Mouse (Mus musculus) forebrain, embryonic 11.5 days (tissue): ENCODE measurements around the gene Gm19345. TPM values are rescaled to one million over a fixed set of nuclear protein-coding genes. Genes with fewer than 3 reads are reported as not detected.

ENCODE experiments used
- ATAC-seq: fragments of 200-750 bp; cut with Nextera tagmentation; replicated peaks from 2 replicates; pipeline ENCODE4 v1.8.0; 2017; ENCODE audit warnings: moderate TSS enrichment; ENCODE audit not compliant: low FRiP score
- DNase-seq: peaks from one replicate; pipeline ENCODE4 v3.0.0-alpha.2; 2017; ENCODE audit warnings: low spot score
- H3K27ac ChIP-seq: fragments of 300-500 bp; sonication (generic); 2 replicates; pipeline ENCODE4 v1.5.1; 2014; ENCODE audit warnings: low read depth, low read length
- H3K27me3 ChIP-seq: fragments of 300-500 bp; sonication (generic); 2 replicates; pipeline ENCODE4 v1.6.1; 2014; ENCODE audit warnings: mild to moderate bottlenecking, low read length, mixed read lengths; ENCODE audit not compliant: control insufficient read depth, insufficient read depth
- H3K36me3 ChIP-seq: fragments of 300-500 bp; sonication (generic); 2 replicates; pipeline ENCODE4 v1.6.1; 2014; ENCODE audit warnings: mild to moderate bottlenecking, low read length, moderate library complexity, mixed read lengths; ENCODE audit not compliant: control insufficient read depth, insufficient read depth
- H3K4me1 ChIP-seq: fragments of 300-500 bp; sonication (generic); replicated peaks from 2 replicates; pipeline ENCODE4 v1.6.1; 2014; ENCODE audit warnings: low read length, mixed read lengths; ENCODE audit not compliant: control insufficient read depth, insufficient read depth
- H3K4me2 ChIP-seq: fragments of 300-500 bp; sonication (generic); 2 replicates; pipeline ENCODE4 v1.6.1; 2014; ENCODE audit warnings: low read depth, mild to moderate bottlenecking, low read length, moderate library complexity, mixed read lengths; ENCODE audit not compliant: severe bottlenecking
- H3K4me3 ChIP-seq: fragments of 300-500 bp; sonication (generic); 2 replicates; pipeline ENCODE4 v1.5.1; 2014; ENCODE audit warnings: low read depth, low read length
- H3K9ac ChIP-seq: fragments of 300-500 bp; sonication (generic); 2 replicates; pipeline ENCODE4 v1.6.1; 2014; ENCODE audit warnings: low read length
- H3K9me3 ChIP-seq: fragments of 300-500 bp; sonication (generic); 2 replicates; pipeline ENCODE4 v1.6.1; 2016; ENCODE audit warnings: low read length, mixed read lengths; ENCODE audit not compliant: control insufficient read depth
- WGBS: fragments of 180-500 bp; shearing (Covaris S2); extraction: QIAGEN DNeasy Blood & Tissue Kit; methylation state at CpG from one replicate; pipeline ENCODE4 v1.1.7; 2014; 5-methylcytosine and 5-hydroxymethylcytosine counted together
- polyA plus RNA-seq: library from polyadenylated mRNA; unstranded; fragments of >200 nt; fragmentation: Nextera tagmentation; extraction: Ambion mirVana; gene quantifications from 2 replicates; pipeline ENCODE4 v1.2.1, GENCODE M21; 2014

The Gm19345 gene
- polyA plus RNA-seq, 1 experiment from 2014 or later, result not detected

DNA sequence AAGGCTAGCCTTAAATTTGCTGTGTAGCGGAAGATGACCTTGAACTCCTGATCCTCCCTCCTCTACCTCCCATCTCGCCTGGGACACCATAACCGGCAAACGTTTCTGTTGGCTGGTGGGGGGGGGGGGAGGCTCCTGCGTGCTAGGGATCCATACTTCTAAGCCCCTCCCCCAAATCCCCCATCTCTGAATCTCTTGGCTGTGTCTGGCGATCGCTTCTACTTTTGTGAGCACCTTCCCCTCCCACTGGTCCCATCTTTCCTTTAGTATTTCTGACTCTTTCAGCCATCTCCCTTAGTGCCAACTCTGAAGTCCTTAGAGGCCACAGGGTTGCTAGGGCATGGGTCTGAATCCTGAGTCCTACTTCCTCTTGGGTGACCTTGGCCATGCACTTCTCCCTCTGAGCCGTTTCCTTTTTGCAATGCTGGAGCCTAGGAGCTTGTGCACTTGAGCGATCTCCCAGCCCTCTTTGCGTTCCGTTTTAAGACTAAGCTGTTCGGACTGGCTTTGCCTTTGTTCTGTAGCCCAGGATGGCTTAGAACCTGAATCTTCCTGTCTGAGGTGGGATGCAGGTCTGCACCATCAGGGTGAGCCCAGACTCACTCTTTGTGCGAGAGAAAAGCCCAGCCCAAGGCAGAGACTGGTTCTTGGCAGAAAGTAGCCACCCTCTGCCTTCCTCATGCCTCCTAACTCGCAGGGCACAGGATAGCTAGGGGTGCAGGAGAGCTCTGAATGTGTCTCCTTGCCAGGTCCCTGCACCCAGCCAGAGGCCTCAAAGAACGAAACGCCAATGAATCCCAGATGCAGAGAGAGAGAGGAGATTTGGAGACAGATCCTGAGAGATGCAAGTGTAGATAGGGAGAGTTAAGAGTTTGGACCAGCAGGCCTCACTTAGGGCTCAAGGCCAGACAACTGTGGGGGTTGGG, 28.3 kb upstream of the Gm19345 start:
- Histone ChIP-seq H3K9me3 (no peaks in the 10 kb centered on the region; the same call in 1 of the 2 replicates), H3K36me3 (no peaks in the 10 kb centered on the region), H3K9ac (no peak overlapping the region; the same call in 1 of the 2 replicates), H3K4me3 (no peak overlapping the region), H3K27ac (no peak overlapping the region), H3K4me2 (peak overlapping the region; percentile 36; the same call in 1 of the 2 replicates), H3K4me1 (peaks cover 5% of the 10 kb centered on the region; the same call in 1 of the 2 replicates), H3K27me3 (peaks cover 28% of the 10 kb centered on the region)
- ATAC-seq (no peak), DNase-seq (no peak)
- WGBS, result 24% methylated on average over 16 of the region's 16 CpGs

DNA sequence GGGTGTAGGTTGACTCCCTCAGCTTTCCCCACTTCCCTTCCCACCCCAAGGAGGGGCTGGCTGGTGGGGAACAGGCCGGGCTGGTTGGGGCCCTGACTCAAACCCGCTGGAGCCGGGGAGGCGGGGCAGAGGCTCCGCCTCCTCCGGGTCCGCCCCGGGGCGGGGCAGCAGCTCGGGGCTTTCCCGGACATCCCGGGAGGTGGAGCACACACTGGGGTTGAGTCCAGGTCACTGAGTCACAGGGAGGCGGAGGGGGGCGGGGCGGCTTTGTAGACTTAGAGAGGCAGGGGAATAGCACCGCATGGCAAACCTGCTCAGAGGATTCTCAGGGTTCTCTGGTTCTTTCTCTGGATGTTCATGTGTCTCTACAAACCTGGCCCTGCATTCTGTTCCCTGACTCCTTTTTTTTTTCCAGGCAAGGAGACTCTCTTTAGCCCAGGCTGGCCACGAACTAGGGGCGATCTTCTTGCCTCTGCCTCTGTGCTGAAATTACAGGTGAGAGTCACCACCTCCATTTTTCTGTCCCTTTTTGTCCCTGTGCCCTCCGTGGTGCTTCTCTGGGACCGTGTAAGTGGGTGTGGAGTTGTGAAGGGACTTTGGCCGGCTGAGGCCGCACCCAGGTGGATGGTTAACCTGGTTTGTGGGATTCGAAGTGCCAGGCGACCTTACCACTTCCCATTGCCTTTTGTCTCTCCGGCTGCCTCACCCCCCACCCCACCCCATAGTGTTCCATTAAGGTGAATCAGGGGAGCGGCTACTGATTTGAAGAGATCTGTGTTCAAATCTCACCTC, 27.4 kb upstream of the Gm19345 start:
- ATAC-seq, result peak; percentile 73
- WGBS, result 24% methylated on average over 26 of the region's 26 CpGs
- H3K27ac ChIP-seq, result no peak overlapping the region
- peak overlapping the region; percentile 13 for H3K9ac ChIP-seq
- peaks cover 25% of the 10 kb centered on the region for H3K27me3 ChIP-seq
- DNase-seq, result peak; percentile 81
- H3K9me3 ChIP-seq, result no peaks in the 10 kb centered on the region; the same call in 1 of the 2 replicates
- peaks cover 5% of the 10 kb centered on the region; the same call in 1 of the 2 replicates for H3K4me1 ChIP-seq
- H3K4me3 ChIP-seq, result no peak overlapping the region
- H3K36me3 ChIP-seq, result no peaks in the 10 kb centered on the region
- peak overlapping the region; percentile 36; the same call in 1 of the 2 replicates for H3K4me2 ChIP-seq

DNA sequence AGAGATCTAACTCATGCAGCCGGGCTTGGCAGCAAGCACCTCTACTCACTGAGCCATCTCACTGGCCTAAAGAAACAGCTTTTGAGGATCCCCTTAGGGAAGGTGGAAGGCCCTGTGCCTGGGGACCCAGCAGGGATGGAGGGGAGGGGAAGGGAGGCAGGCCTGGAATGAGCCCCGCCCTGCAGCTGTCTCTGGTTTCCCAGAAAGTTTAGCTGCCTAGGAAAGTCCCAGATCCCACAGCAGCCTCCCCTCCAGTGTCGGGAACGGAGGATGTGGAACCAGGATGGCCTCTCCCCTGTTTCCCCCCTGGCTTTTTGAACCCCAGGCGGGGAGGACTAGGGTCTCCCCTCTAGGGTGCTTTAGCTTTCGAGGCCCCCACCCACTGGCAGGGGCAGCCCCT, 25.0 kb upstream of the Gm19345 start:
- WGBS, result 44% methylated on average over 6 of the region's 6 CpGs
- Histone ChIP-seq H3K27me3 (peaks cover 19% of the 10 kb centered on the region), H3K36me3 (no peaks in the 10 kb centered on the region), H3K9me3 (no peaks in the 10 kb centered on the region), H3K4me2 (no peak overlapping the region), H3K4me1 (peaks cover 7% of the 10 kb centered on the region; the same call in 1 of the 2 replicates), H3K9ac (no peak overlapping the region), H3K4me3 (no peak overlapping the region), H3K27ac (no peak overlapping the region)
- no peak for ATAC-seq
- DNase-seq, result no peak

DNA sequence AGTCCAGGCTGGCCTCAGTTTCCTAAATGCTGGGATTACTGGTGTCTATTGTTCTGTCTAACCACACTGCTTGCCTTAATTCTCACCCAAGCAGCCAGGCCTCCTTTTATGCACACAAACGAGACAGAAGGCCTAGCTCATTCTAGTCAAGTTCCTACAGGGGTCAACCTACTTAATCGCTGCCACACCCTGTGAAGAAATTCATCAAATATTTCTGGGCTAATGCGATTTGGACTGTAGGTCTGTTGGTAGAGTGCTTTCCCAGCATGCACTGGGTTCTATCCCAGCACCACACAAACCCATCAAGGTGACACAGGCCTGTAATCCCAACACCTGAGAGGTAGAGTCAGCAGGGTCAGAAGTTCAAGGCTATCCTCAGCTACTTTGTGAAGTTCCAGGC, 22.1 kb upstream of the Gm19345 start:
- no peak overlapping the region for H3K4me2 ChIP-seq
- no peak overlapping the region for H3K4me3 ChIP-seq
- H3K36me3 ChIP-seq, result no peaks in the 10 kb centered on the region
- no peaks in the 10 kb centered on the region for H3K9me3 ChIP-seq
- no peaks in the 10 kb centered on the region for H3K27me3 ChIP-seq
- 0 out of 2 replicates have a peak, but pooled peaks cover 2% of the 10 kb centered on the region for H3K4me1 ChIP-seq
- DNase-seq (no peak), ATAC-seq (no peak)
- H3K9ac ChIP-seq, result no peak overlapping the region
- WGBS, result 78% methylated on average over 3 of the region's 3 CpGs
- no peak overlapping the region for H3K27ac ChIP-seq

DNA sequence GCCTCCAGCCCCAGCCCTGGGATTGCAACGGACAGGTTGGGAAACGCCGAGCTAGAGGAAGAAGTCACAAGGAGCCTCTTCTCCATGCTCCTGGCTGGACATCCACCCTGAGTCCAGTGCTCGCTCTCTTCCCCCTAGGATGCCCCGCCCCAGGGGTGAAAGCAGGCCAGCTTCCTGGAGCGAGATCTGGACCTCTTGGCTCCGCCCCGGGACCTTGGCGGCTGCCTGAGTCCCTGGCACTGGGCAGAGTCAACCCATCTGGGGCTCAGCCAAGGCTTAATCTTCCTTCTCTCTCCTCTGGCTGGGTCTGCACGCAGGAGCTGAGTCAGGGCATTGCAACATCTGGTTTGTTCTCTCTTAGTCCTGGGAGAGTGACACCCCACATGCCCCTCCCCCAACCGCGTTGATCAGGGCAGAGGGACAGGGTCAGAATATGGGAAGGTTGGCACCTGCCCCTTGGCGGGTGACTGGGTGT, 21.1 kb upstream of the Gm19345 start:
- Histone ChIP-seq H3K9me3 (no peaks in the 10 kb centered on the region), H3K27ac (no peak overlapping the region), H3K4me3 (no peak overlapping the region), H3K36me3 (no peaks in the 10 kb centered on the region), H3K4me1 (0 out of 2 replicates have a peak, but pooled peaks cover 2% of the 10 kb centered on the region), H3K27me3 (no peaks in the 10 kb centered on the region), H3K9ac (no peak overlapping the region), H3K4me2 (no peak overlapping the region)
- 37% methylated on average over 13 of the region's 13 CpGs for WGBS
- ATAC-seq, result no peak
- DNase-seq, result no peak

DNA sequence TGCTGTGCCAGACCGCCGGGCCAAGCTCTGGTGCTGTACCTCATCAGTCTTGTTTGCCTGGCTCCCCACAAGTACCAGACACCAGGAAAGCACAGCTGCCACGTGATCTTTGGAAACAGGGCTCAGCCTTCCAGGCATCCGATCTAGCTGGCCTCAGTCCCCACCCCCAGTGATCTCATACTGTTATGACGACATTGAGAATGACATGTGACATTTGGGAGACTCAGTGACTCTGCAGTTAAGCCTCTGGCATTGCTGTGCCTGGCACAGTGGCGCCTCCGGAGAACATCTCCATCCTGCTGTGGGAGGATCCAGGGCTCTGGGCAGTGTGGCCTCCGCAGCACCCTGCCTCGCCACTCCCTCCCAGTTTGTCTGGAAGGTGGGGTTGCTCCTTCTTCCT, 20.0 kb upstream of the Gm19345 start:
- H3K27ac ChIP-seq, result no peak overlapping the region
- H3K4me2 ChIP-seq, result no peak overlapping the region
- no peaks in the 10 kb centered on the region for H3K36me3 ChIP-seq
- no peak for DNase-seq
- ATAC-seq, result no peak
- H3K9ac ChIP-seq, result no peak overlapping the region
- WGBS, result 56% methylated on average over 9 of the region's 9 CpGs
- no peak overlapping the region for H3K4me3 ChIP-seq
- H3K9me3 ChIP-seq, result no peaks in the 10 kb centered on the region
- H3K4me1 ChIP-seq, result 0 out of 2 replicates have a peak, but pooled peaks cover 2% of the 10 kb centered on the region
- H3K27me3 ChIP-seq, result no peaks in the 10 kb centered on the region

DNA sequence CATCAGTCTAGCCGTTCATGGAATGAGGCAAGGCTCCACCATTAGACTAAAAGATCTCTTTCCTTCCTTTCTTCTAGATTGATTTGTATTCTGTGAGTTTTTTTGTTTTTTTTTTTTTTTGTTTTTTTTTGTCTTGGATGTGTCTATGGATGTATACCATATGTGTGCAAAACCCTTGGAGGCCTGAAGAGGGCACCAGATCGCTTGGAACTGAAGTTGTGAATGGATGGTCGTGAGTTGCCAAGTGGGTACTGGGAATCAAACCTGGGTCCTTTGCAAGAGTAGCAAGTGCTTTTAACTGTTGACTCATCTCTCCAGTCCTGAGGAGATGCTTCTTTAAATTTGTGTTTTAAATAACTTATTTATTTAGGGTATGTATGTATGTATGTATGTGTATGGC, 17.7 kb upstream of the Gm19345 start:
- no peak overlapping the region for H3K9ac ChIP-seq
- no peak overlapping the region for H3K27ac ChIP-seq
- no peak for DNase-seq

DNA sequence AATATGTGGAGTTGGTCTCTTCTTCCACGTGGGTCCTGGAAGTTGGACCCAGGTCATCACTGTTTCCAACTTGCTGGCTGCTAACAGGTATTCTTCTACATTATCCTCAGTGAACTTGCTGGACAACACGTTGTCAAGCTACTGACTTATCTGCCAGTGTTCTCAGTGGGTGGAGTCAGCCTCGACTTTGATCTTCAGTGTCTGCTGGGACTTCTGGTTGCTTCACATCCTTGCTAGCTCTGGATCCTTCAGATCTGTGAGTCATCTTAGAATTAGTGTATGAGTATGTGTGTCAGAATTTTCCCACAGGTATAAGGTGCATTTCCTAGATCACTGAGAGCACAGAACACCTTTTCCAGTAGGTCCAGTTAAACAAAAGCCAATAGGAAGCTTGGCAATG, 15.0 kb upstream of the Gm19345 start:
- no peak for DNase-seq
- no peak overlapping the region for H3K4me2 ChIP-seq

More for the DNA sequence above, 17.7 kb upstream of the Gm19345 start:
- H3K27me3 ChIP-seq, result no peaks in the 10 kb centered on the region
- no peak overlapping the region for H3K4me3 ChIP-seq
- H3K4me1 ChIP-seq, result 0 out of 2 replicates have a peak, but pooled peaks cover 2% of the 10 kb centered on the region
- 62% methylated on average over 3 of the region's 3 CpGs for WGBS
- H3K36me3 ChIP-seq, result no peaks in the 10 kb centered on the region
- H3K4me2 ChIP-seq, result no peak overlapping the region
- ATAC-seq, result no peak
- no peaks in the 10 kb centered on the region for H3K9me3 ChIP-seq

More for the DNA sequence above, 15.0 kb upstream of the Gm19345 start:
- 66% methylated on average over 3 of the region's 3 CpGs for WGBS
- no peaks in the 10 kb centered on the region for H3K4me1 ChIP-seq
- H3K27me3 ChIP-seq, result no peaks in the 10 kb centered on the region
- no peak overlapping the region for H3K4me3 ChIP-seq
- H3K27ac ChIP-seq, result no peak overlapping the region
- ATAC-seq, result no peak
- no peaks in the 10 kb centered on the region for H3K9me3 ChIP-seq
- no peak overlapping the region for H3K9ac ChIP-seq
- no peaks in the 10 kb centered on the region for H3K36me3 ChIP-seq
